Mouse (Mus musculus) lung, adult 2 months (tissue): ENCODE results near the gene Lipa. TPM values are rescaled to one million over a fixed set of nuclear protein-coding genes. Genes with fewer than 3 reads are reported as not detected.

Experiments used
- DNase-seq: peaks from one replicate; pipeline ENCODE4 v3.0.0; 2022
- H3K4me1 ChIP-seq: fragments of 200-500 bp; 2 replicates; pipeline ENCODE4 v1.6.1; 2011; ENCODE audit warnings: low read length; ENCODE audit not compliant: control insufficient read depth, insufficient read depth
- H3K4me3 ChIP-seq: fragments of 200-500 bp; replicated peaks from 2 replicates; pipeline ENCODE3; 2011; ENCODE audit warnings: low read depth, mild to moderate bottlenecking, control low read depth, low read length; ENCODE audit errors: extremely low read depth
- CTCF ChIP-seq: fragments of 200-500 bp; IDR thresholded peaks from 2 replicates; pipeline ENCODE4 v1.5.1; 2011; ENCODE audit warnings: mild to moderate bottlenecking, low read length, control low read depth; ENCODE audit not compliant: insufficient read depth
- POLR2A ChIP-seq: fragments of 200-500 bp; IDR thresholded peaks from 2 replicates; pipeline ENCODE4 v1.6.1; 2011; ENCODE audit warnings: low read depth, mild to moderate bottlenecking, control low read depth, low read length, borderline replicate concordance; ENCODE audit errors: extremely low read depth
- WGBS: fragments of 180-500 bp; shearing (Covaris S2); methylation state at CpG from one replicate; pipeline ENCODE4 v1.1.7; 2018; 5-methylcytosine and 5-hydroxymethylcytosine counted together
- polyA plus RNA-seq: library from polyadenylated mRNA; depleted of rRNA; stranded (reverse); fragments of >200 nt; gene quantifications from 2 replicates; pipeline ENCODE4 v1.2.3, GENCODE M21; 2012

Lipa gene
- polyA plus RNA-seq, 1 experiment: 47.2 TPM

DNA sequence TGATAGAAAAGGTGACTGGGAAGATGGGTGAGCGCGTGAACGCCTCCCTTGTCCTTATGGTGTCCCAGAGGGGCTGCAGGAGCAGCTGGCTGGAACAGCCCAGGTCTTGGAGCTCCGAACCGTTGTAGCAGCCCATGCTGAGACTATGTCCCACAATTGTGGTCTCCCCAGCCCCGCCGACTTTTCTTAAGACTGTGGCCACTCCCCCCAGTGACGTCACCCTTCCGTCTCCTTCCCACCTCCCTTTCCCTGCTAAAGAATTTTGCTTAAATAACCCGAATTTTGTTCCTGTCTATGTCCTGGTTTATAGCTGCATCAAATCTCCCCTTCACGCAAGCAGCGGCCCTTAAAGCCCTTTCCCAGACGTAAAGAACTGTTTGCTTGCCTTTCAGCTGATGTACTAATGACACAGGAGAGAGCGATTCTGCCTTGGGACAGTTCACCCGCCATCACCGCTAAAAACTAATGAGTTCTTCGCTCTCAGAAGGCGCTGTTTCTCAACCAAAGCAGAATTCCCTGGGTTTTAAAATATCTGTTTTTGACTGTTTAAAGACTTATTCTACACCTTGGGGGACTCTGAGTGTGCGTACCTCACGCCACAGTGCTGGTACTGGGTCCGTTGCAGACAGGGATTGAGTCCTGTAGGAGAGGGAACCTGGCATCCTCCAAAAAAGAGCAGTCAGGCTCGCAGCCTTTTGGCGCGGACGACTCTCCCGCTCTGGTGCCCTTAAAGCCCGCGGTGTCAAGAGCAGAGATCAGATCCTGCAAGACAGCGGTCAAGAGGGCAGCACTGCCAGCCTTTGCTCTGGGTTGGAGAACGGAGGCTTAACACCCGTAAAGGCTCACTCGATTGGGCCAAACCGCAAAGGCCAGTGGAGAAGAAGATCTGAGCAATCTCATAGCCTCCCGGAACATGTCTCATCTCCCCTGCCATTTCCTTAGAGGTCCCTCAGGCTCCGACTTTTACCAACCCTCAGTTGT is 52.0 kb downstream of the Lipa start, which contains the start of gene Ch25h:
Gene Ch25h (minus strand): TSS at position 174 of the 981 bp plus-strand sequence.
- H3K4me3 ChIP-seq: peak within 1 kb of the TSS; percentile 58
- H3K4me1 ChIP-seq: peaks cover 7% of the 10 kb centered on the region
- TF ChIP-seq POLR2A (peak; percentile 50; the same call in 1 of the 2 replicates), CTCF (no peak)
- DNase-seq: peak; percentile 23
- WGBS: 7% methylated on average over 35 of the region's 35 CpGs

- peak; percentile 45 for DNase-seq
- H3K4me3 ChIP-seq: peak overlapping the region; percentile 58
- 16% methylated on average over 49 of the region's 49 CpGs for WGBS
- TF ChIP-seq CTCF (no peak), POLR2A (no peak)
- peaks cover 7% of the 10 kb centered on the region for H3K4me1 ChIP-seq
Observed at GRCm38 (mm10) chr19:34474228-34474990, 52.9 kb downstream of the Lipa start.

- 78% methylated on average over 2 of the region's 2 CpGs for WGBS
- TF ChIP-seq CTCF (no peak), POLR2A (no peak)
- H3K4me3 ChIP-seq: no peak overlapping the region
- no peak for DNase-seq
- peaks cover 7% of the 10 kb centered on the region for H3K4me1 ChIP-seq
Observed at GRCm38 (mm10) chr19:34471703-34472102, 55.6 kb downstream of the Lipa start.

GRCm38 (mm10) chr19:34468794-34469193 is 58.5 kb downstream of the Lipa start:
- DNase-seq: no peak
- H3K4me1 ChIP-seq: no peaks in the 10 kb centered on the region
- H3K4me3 ChIP-seq: no peak overlapping the region
- no peak for TF ChIP-seq POLR2A
- no peak for TF ChIP-seq CTCF
- 39% methylated on average over 3 of the region's 3 CpGs for WGBS

DNA sequence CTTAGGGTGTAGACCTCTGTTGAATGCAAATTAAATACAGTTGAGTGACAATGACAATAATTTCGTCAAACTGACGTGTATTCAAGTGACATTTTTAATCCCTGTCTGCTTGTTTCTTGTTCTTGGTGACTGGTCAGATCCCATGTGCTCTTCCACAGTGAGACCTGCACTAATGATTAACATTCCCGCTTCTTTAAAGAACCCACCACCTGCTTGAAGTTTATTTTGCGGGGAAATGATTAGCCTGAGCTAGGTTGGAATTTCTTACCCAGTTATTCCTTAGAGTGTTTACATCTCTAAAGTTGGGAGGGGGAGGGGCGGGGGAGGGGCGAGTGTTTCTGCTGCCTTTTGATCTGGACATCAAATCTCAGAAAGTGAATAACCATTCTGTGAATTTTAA is 59.1 kb downstream of the Lipa start:
- WGBS: 55% methylated on average over 6 of the region's 6 CpGs
- no peak for DNase-seq
- Histone ChIP-seq H3K4me3 (no peak overlapping the region), H3K4me1 (no peaks in the 10 kb centered on the region)
- no peak for TF ChIP-seq POLR2A

GRCm38 (mm10) chr19:34464453-34464852 is 62.8 kb downstream of the Lipa start:
- 43% methylated on average over 3 of the region's 3 CpGs for WGBS
- H3K4me3 ChIP-seq: no peak overlapping the region
- no peak for DNase-seq
- H3K4me1 ChIP-seq: no peaks in the 10 kb centered on the region
- TF ChIP-seq POLR2A (no peak), CTCF (no peak)

DNA sequence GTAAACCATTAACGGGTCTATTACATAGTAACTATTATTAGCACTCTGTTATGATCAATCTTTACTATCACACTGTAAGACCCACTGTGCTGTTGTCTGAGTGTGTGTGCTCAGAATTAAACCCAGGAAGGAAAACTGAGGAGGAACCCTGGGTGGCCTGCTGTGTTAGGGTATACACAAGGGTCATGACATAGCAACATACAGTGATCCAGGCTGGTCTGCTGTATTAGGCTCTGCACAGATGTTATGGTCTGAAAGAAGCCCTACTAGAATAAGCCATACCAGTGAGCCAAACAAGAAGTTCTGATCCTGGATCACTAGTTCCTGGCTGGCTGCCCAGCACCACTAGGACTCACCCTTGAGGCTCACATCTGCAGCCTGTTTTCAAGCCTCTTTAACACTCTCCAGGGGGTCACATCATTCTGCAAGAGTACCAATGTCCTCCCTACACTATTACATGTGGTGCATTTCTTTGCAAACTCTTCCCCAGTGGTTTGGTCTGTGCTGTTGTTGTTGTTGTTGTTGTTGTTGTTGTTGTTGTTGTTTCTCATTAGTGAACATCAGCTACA is 65.7 kb downstream of the Lipa start:
- no peaks in the 10 kb centered on the region for H3K4me1 ChIP-seq
- WGBS: 69% methylated on average over 1 of the region's 1 CpGs
- DNase-seq: no peak
- H3K4me3 ChIP-seq: no peak overlapping the region
- TF ChIP-seq CTCF (no peak), POLR2A (no peak)

DNA sequence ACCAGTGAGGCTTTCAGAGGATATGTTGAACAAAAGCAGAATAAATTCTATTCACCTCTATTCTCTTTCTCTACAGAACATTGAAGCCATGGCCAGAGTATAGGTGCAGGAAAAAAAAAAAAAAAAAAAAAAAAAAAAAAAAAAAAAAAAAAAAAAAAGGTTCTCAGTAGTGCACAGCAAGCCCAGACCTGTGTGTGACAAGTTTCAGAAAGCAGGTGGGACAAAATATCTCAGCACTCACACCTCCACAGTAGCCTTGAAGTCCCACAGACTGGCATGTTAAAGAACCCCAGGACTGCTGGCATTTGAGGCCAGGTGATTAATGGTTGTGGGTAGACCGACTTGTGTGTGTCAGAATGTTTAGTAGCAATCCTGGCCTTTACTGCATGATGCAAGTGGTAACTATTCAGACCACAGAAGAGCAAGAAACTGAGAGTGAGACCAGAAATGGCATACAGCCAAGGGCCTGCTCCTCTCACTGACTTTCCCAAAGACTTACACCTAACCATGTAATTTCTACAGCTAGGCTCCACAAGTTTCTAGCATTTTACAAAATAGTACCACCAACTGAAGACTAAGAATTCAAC is 76.4 kb downstream of the Lipa start:
- Histone ChIP-seq H3K4me3 (no peak overlapping the region), H3K4me1 (no peaks in the 10 kb centered on the region; the same call in 1 of the 2 replicates)
- no peak for DNase-seq
- TF ChIP-seq CTCF (no peak), POLR2A (no peak)
- WGBS: 53% methylated on average over 1 of the region's 1 CpGs

DNA sequence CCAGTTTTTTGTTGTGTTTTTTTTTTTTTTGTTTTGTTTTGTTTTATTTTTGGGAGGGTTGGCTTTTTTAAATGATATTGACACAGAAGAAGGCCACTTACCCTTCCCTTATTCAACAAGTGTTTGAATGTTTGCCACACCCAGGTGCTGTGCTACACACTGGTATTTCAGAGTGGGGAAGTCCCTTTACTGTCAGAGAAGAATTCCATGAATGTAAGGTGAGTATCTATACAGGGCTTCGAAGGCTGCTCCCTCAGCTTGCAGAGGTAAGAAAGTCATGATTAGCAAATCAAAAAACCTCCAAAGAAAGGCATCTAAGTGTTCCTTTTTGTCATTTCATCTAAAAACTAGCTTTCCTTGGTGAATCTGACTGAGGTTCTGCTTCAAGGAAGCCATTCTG is 78.4 kb downstream of the Lipa start:
- 68% methylated on average over 1 of the region's 1 CpGs for WGBS
- no peak for DNase-seq
- Histone ChIP-seq H3K4me3 (no peak overlapping the region), H3K4me1 (peaks cover 7% of the 10 kb centered on the region)
- TF ChIP-seq POLR2A: no peak
- no peak for TF ChIP-seq CTCF
